Mouse (Mus musculus): ENCODE data around the gene Ctnnbl1.

Gene Ctnnbl1

DNA sequence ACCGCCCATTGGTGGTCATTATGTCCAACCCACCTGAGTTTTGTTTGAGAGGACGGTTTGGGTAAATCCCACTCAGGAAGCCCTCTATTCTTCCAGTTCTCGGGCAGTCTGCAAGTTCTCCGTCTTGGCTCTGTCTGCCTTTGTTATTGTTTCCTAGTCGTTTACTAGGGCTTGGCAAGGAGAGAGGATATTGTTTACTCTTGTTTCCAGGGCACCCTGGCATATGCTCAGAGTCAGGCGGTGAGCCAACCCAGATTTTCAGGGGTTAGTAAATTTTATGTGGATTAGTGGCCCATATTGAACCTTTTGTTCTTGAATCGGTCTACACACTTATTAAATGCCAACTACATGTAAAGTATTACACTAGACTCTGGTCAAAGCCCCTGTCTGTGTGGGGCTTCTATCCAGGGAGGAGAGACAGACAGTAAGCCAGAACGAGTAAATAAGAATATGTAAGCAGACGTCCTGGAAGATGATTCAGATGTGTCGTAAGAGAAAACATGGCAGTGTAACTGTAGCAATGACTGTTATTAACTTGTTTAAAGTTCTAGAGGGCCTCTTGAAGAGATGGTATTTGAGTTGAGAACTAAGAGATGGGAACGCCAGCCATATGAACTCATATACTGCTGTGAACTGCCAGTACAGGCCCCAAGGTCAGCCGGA is 13.9 kb downstream of the Ctnnbl1 start:
- peak; percentile 42 for DNase-seq (ENCODE audit: low read depth)

DNA sequence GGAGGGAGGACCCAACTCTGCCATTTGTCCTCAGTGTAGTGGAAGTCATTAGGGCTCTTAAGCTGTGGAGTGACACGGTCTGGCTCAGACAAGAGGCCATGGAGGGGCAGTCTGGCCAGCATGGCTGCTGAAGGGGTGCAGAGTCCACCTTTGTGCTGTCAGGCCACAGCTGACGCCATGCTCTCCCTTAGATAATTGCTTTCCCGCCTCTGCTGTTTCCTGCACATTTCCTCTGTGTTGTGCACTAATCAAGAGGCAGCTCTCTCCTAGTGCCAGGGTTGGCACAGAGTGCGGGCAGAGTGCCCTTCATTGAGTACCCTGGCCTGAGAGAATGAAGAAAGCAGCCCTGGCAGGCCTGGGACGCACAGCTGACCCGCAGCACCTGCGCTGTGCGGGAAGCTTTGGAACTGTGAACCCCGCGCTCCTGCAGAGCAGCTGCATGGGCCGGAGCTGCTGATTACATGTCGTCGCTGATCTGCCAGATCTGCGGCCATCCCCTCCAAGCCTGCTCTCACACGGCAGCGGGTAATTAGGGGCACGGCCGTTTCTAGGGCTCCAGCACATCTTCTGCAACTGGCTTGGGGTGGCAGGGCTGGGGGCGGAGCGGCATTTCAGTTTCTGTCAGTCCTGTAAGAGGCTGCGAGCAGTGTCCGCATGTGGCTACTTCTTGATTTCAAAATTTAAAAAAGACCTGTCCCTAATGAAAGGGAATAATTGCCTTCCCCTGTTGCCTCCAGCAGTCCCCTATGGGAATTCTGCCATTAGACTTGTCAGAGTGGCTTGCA is 14.6 kb downstream of the Ctnnbl1 start:
- DNase-seq (ENCODE audit: low read depth): no peak

DNA sequence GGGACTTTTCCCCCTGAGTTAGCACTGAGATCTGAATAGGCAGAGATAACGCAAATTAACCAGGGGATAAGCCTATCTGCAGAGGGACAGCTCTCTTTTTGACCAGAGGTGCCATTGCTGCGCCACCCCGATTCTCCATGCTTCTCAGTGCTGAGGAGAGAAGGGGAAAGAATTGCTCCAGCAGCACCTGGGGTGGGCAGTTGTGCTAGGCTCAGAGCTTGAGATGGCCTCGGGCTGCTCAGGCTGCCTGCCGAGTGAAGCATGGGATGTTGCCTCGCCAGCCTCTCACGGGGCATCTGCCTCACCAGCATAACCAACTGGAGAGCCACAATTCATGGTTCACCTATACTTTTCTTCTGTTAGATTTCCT is 15.2 kb downstream of the Ctnnbl1 start:
- no peak for DNase-seq (ENCODE audit: low read depth)

DNA sequence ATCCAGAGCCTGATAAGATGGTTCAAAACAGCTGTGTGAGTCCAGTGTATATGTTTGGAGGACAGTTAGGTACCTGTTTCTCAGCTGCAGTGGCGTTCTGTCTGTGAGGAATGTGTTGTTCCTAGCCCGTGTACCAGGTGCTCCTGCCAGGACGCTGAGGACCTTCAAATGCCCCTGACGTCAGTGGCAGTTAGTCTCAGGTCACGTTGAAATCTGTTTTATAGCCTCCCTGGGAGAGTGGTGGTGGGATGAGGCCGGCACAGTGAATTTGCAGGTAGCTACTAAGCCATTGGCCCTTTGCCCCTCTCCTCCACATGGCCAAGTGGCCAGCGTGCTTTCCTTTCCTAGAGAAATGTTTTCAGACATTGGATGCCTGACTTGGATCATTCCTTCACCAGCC is 18.6 kb downstream of the Ctnnbl1 start:
- DNase-seq (ENCODE audit: low read depth): no peak

- no peak for DNase-seq (ENCODE audit: low read depth)
Observed at GRCm38 (mm10) chr2:157756193-157756592, 19.0 kb downstream of the Ctnnbl1 start.

- no peak for DNase-seq (ENCODE audit: low read depth)
Observed at GRCm38 (mm10) chr2:157758395-157758794, 21.2 kb downstream of the Ctnnbl1 start.

- DNase-seq (ENCODE audit: low read depth): no peak
Observed at GRCm38 (mm10) chr2:157759717-157760116, 22.5 kb downstream of the Ctnnbl1 start.

- DNase-seq (ENCODE audit: low read depth): no peak
Observed at GRCm38 (mm10) chr2:157762903-157763302, 25.7 kb downstream of the Ctnnbl1 start.

- DNase-seq (ENCODE audit: low read depth): no peak
Observed at GRCm38 (mm10) chr2:157766591-157766990, 29.4 kb downstream of the Ctnnbl1 start.

DNA sequence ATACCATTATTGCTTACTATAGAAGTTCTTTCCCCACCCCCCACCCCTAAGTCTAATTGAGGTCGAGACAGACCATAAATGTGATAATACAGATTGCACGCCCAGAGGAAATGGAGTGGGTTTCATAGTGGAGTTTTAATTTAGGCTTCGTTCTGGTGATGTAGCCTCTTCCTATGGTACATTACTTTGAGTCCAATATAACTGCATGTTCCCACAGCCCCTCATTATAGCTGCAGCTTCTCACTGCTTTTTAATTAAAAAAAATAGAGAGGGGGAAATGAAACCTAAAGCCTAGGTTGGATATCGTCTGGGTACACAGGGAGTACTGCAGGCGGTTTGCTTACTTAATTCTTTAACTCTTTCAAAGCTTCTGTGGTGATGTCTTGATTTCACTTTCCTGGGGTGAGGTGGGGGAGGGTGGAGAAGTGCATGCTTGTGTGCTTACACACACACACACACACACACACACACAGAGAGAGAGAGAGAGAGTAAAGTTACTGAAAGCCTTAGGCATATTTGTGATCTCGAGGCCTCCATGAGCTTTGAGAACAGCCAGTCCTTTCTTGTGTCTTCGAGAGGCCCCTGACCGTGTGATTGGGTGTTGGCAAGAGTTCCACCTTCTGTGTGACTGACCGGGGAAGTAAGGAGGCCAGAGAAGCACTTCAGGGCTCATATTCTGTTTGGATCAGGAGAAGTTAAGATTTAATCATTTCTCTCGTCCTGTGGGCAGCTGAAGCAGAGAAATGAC is 31.7 kb downstream of the Ctnnbl1 start:
- peak; percentile 21 for DNase-seq (ENCODE audit: low read depth)

DNA sequence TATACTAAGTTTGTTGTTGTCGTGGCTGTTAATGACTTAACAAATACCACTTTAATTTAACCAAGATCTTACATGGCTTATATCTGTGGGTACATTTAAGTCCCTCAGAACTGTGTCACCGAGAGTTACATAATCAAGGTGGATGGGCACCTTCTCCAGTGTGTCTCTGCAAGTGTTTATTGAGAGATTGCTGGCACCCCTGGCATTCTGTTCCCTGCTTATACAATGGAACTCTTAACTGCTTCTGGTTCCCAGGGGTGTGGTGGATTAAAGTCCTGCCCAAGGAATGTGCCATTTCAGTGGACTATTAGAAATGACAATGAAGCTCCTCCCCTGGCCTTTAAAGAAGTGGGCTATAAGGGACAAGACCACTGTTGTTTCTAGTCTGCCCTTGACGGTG is 33.6 kb downstream of the Ctnnbl1 start:
- no peak for DNase-seq (ENCODE audit: low read depth)

DNA sequence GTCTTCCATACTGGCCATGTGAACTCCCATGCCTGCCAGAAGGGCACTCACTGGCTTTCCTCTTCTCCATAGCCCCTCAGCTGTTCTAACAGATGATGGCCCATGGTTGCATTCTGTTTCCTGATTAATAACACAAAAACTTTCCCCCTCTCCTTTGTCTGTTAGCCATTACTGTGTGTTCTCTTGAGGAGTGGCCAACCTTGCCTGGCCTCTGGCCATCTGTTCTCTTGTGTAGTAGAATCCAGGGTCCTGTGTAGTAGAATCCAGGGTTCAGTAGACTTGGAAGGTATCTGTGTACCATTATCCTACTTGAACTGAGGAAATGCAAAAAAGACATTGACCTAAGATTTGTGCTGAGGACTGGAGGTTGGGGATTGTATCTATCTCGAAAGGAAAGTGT is 36.5 kb downstream of the Ctnnbl1 start:
- no peak for DNase-seq (ENCODE audit: low read depth)

GRCm38 (mm10) chr2:157775957-157776356 is 38.8 kb downstream of the Ctnnbl1 start:
- DNase-seq (ENCODE audit: low read depth): no peak

DNA sequence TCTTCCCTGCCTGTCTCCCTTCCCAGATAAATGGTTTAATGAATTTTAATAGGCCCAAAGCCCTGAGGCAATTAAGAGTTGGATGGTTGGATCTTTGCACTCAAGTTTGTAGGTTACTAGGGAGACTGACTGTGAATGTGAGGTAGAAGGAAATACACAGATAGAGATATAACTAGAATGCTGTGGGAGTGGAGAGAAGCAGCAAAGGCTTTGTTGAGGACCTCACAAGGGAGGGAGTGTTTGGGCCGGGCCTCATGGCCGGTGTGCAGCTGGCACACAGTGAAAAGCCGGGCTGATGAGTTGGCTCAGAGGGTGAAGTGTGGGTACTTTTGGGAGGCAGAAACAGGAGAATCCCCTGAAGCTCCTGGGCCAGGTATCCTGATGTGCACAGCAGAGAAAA is 43.8 kb downstream of the Ctnnbl1 start:
- DNase-seq (ENCODE audit: low read depth): no peak

GRCm38 (mm10) chr2:157783152-157783551 is 46.0 kb downstream of the Ctnnbl1 start:
- no peak for DNase-seq (ENCODE audit: low read depth)

GRCm38 (mm10) chr2:157784238-157784637 is 47.0 kb downstream of the Ctnnbl1 start:
- no peak for DNase-seq (ENCODE audit: low read depth)

DNA sequence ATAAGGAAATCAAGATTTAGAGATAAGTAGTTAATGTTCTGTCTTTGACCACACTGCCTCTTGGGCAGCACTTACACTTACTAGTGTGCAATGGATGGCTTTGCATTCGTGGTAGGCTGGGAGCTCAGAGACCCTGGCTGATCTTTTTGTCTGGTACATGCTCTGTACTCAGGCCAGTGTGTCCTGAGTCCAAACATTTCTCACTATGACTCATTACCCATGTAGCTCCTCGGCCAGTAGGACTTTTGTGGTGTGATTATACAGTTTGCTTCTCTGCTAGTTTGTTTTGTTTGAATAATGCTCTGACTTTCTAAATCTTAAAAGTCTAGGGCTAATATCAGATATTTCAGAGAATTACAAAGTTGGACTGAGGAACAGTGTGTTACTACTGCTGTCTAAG is 47.4 kb downstream of the Ctnnbl1 start:
- DNase-seq (ENCODE audit: low read depth): peak; percentile 62

DNA sequence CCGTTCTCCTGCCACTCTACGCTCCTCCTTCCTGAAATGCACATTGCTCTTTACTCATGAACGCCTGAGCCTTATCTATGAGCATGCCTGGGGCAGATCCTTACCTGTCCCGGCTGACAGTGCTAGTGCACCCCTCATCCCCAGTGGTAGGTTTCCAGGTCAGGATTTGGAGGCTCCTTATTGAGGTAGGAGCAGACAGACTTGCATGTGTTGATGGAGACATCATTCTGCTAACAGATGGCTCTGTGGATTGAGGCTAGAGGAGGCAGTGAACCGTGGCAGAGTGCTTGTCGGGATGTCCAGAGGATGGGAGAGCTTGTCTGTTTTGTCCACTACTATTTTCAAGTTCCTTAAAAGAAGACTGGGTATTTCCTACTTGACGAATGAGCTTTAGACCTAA is 52.0 kb downstream of the Ctnnbl1 start:
- no peak for DNase-seq (ENCODE audit: low read depth)

DNA sequence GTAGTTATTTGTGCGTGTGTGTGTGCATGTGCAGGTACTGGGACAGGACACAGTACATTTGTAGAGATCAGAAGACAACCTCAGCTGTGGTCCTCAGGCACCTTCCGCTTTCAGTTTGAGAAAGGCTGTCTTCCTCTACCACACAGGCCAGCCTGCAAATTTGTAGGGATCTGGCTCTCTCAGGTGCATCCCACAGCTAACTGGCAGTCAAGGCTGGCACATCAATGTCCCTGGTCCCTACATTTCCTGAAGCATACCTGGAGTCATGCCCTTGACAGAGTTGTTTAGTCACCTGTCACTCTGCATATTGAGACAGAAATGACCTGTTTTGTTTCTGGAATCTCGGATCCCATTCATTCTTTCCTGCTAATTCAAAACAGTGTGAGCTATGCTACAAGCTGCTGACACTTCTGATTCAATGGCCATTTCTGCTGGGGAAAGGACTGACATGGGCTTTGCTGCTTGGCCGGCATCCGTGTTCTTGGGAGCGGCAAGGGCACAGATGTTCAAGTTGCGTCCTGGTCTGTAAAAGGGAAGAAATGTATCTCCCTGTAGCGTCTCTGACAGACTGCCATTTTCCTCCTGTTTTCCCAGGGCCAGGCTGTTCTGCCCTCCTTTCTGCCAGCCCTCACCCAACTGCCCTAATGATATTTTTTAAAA is 53.8 kb downstream of the Ctnnbl1 start:
- no peak for DNase-seq (ENCODE audit: low read depth)

DNA sequence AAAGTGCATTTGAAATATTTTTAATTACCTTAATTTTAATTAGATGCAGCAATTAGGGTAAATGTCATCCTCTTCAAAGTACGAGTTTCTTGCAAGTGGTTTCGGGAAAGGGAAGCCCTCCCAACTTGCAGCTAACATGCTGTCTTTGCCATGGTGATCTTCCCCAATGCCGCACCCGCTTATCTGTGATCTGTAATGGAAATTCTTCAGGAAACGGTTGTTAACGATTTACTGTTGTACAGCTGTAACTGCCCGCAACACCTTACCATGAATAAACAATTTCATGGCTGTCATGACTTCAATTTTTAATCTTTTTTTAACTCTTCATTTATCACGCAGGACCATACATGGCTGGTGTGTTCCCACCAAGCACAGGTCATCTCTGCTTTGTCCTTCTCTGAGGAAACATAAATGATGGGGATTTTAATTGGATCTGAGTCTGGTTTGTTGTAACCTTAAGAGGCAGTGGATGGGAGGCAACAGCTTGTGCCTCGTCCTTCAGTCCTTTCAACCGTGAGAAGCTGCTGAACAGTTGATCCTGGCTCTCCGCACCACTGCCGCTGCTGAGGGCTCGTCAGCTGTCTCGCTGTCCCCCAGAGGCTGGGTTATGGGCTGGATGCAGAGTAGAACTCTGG is 54.4 kb downstream of the Ctnnbl1 start:
- no peak for DNase-seq (ENCODE audit: low read depth)

DNA sequence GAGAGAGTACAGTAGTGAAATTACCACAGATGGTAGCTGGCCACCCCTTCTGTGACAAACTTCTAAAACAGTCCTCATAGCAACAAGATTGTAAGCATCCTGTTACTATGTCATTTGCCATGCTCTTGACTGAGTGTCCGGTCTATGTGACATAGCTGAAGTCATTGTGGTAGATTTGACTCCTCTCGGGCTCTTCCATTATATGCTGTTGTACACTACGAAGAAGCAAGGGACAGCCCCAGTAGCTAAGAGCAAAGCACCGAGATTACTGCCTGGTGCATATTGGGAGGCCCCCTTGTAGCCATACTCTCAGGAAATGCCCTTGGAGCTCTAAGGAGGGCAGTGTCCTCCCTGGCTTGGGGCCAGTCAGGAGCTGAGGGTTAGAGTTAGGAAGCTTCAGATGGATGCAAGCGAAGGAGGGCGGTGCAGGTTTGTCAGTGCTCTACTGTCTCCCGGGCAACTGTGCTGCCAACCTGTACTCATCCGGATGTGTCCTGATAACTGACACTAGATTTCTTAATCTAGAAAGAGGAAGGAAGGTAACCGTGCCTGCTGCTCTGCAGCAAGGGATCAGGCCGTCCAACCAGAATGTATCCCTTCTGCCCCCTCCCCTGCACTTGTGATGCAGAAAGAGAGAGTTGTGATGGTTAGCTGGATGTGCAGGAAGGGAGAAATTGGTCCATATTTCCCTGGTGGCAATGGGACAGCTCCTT is 55.8 kb downstream of the Ctnnbl1 start:
- no peak for DNase-seq (ENCODE audit: low read depth)

Data from fibroblast of lung, adult 2 months (primary cell).